Mouse (Mus musculus): ENCODE data around the gene 4930596D02Rik. TPM values are rescaled to one million over a fixed set of nuclear protein-coding genes. Genes with fewer than 3 reads are reported as not detected.

4930596D02Rik gene
- not detected in 2 replicates for polyA plus RNA-seq (2012; rRNA removed)

GRCm38 (mm10) chr14:35811878-35812277 is at the start of gene 4930596D02Rik:
Gene 4930596D02Rik, minus strand, starts transcription at chr14:35811978.

